ENCODE assay signal across 7 mouse cellular contexts in genomic region chr17:27513279-27513915, GRCm38 (mm10). TPM values are rescaled to one million over a fixed set of nuclear protein-coding genes. Genes with fewer than 3 reads are reported as not detected.
DNase-seq lines count a peak whose midpoint lies in the region; ATAC-seq lines count a peak whose summit lies in the region.

No protein-coding gene starts in this region.

- peak overlapping the region; percentile 57 for H3K4me3 ChIP-seq in neural tube, embryonic 11.5 days (ENCODE audit: low read depth, low read length)
- H3K4me3 ChIP-seq in hindbrain, embryonic 15.5 days = peak overlapping the region; percentile 61
- peak overlapping the region; percentile 69 for H3K4me3 ChIP-seq in neural tube, embryonic 12.5 days

- no peaks in the 10 kb centered on the region for H3K9me3 ChIP-seq in neural tube, embryonic 11.5 days (ENCODE audit: control insufficient read depth, low read length)
- H3K9me3 ChIP-seq in hindbrain, embryonic 15.5 days = no peaks in the 10 kb centered on the region
- H3K9me3 ChIP-seq in neural tube, embryonic 12.5 days = no peaks in the 10 kb centered on the region

- no peak for DNase-seq in neural tube, embryonic 11.5 days (ENCODE audit: low spot score)
- DNase-seq in neural tube, embryonic 10.5 days (ENCODE audit: extremely low spot score, low spot score) = no peak
- peak; percentile 76 to 85 for DNase-seq in cerebellum, postnatal 36 days
- DNase-seq in spleen, postnatal 14 days (ENCODE audit: low spot score in 2 of 2) = no peak

- no peak overlapping the region for H3K27ac ChIP-seq in neural tube, embryonic 11.5 days (ENCODE audit: low read depth, low read length)
- peak overlapping the region; percentile 68 for H3K27ac ChIP-seq in hindbrain, embryonic 15.5 days (replicated peaks)
- no peak overlapping the region for H3K27ac ChIP-seq in neural tube, embryonic 12.5 days

- no peak for ATAC-seq in neural tube, embryonic 11.5 days (ENCODE audit: insufficient read depth, low FRiP score, low TSS enrichment)
- peak; percentile 19; the same call in 1 of the 2 replicates for ATAC-seq in hindbrain, embryonic 15.5 days (ENCODE audit: low FRiP score, low read depth)
- no peak for ATAC-seq in neural tube, embryonic 12.5 days (ENCODE audit: low FRiP score, low read depth)
- no peak for ATAC-seq in erythroblast, adult 5-6 weeks (replicated peaks; ENCODE audit: low FRiP score, poor library complexity, severe bottlenecking)

- H3K27me3 ChIP-seq in neural tube, embryonic 11.5 days (ENCODE audit: control insufficient read depth, insufficient read depth, low read length) = peaks cover 54% of the 10 kb centered on the region
- H3K27me3 ChIP-seq in hindbrain, embryonic 15.5 days = peaks cover 16% of the 10 kb centered on the region; the same call in 1 of the 2 replicates
- H3K27me3 ChIP-seq in neural tube, embryonic 12.5 days (replicated peaks) = peaks cover 68% of the 10 kb centered on the region

- peaks cover 9% of the 10 kb centered on the region for H3K4me1 ChIP-seq in neural tube, embryonic 11.5 days (ENCODE audit: control insufficient read depth, insufficient read depth, low read length)
- peaks cover 52% of the 10 kb centered on the region for H3K4me1 ChIP-seq in hindbrain, embryonic 15.5 days (replicated peaks)
- peaks cover 30% of the 10 kb centered on the region for H3K4me1 ChIP-seq in neural tube, embryonic 12.5 days

- WGBS in neural tube, embryonic 11.5 days = 1% methylated on average over 45 of the region's 66 CpGs
- 1% methylated on average over 44 of the region's 66 CpGs for WGBS in hindbrain, embryonic 15.5 days
- 3% methylated on average over 37 of the region's 66 CpGs for WGBS in neural tube, embryonic 12.5 days

- H3K4me2 ChIP-seq in neural tube, embryonic 11.5 days (ENCODE audit: low read depth) = peak overlapping the region; percentile 97
- H3K4me2 ChIP-seq in hindbrain, embryonic 15.5 days = peak overlapping the region; percentile 93
- H3K4me2 ChIP-seq in neural tube, embryonic 12.5 days (replicated peaks) = peak overlapping the region; percentile 97

- no peaks in the 10 kb centered on the region for H3K36me3 ChIP-seq in neural tube, embryonic 11.5 days (ENCODE audit: control insufficient read depth, insufficient read depth, low read length)
- no peaks in the 10 kb centered on the region for H3K36me3 ChIP-seq in hindbrain, embryonic 15.5 days
- no peaks in the 10 kb centered on the region for H3K36me3 ChIP-seq in neural tube, embryonic 12.5 days

- peak overlapping the region; percentile 69 for H3K9ac ChIP-seq in neural tube, embryonic 11.5 days (ENCODE audit: low read length)
- peak overlapping the region; percentile 81 for H3K9ac ChIP-seq in hindbrain, embryonic 15.5 days
- H3K9ac ChIP-seq in neural tube, embryonic 12.5 days = peak overlapping the region; percentile 79

RNA-seq across cellular contexts. Expression of gene Grm4, which starts 7.8 kb away (rescaled TPM):
- 1.8 and 2.5 TPM in 2 replicates for polyA plus RNA-seq in neural tube, embryonic 11.5 days (2014; fragmentation: Nextera tagmentation; extraction: Ambion mirVana)
- 8.7 TPM in 2 replicates for polyA plus RNA-seq in hindbrain, embryonic 15.5 days (2015; fragmentation: Nextera tagmentation; extraction: Ambion mirVana)
- polyA plus RNA-seq in neural tube, embryonic 12.5 days (2016; fragmentation: Nextera tagmentation; extraction: Ambion mirVana) = 2.7 and 3.4 TPM in 2 replicates
- not detected in 2 replicates for total RNA-seq in erythroblast, adult 5-6 weeks (2015; ENCODE audit: low replicate concordance)
- not detected in 2 replicates for total RNA-seq in erythroblast, adult 5-6 weeks (2017; ENCODE audit: low replicate concordance)

RNA-seq across cellular contexts. Expression of gene Hmga1, which starts 42.9 kb away (rescaled TPM):
- polyA plus RNA-seq in neural tube, embryonic 11.5 days (2014; fragmentation: Nextera tagmentation; extraction: Ambion mirVana) = 425 and 456 TPM in 2 replicates
- 134 and 149 TPM in 2 replicates for polyA plus RNA-seq in hindbrain, embryonic 15.5 days (2015; fragmentation: Nextera tagmentation; extraction: Ambion mirVana)
- 196 and 214 TPM in 2 replicates for polyA plus RNA-seq in neural tube, embryonic 12.5 days (2016; fragmentation: Nextera tagmentation; extraction: Ambion mirVana)
- total RNA-seq in erythroblast, adult 5-6 weeks (2015; ENCODE audit: low replicate concordance) = 63.4 and 75.7 TPM in 2 replicates
- total RNA-seq in erythroblast, adult 5-6 weeks (2017; ENCODE audit: low replicate concordance) = 14.4 and 29.6 TPM in 2 replicates

RNA-seq across cellular contexts. Expression of gene AI413582, which starts 52.2 kb away (rescaled TPM):
- 19.3 and 24.4 TPM in 2 replicates for polyA plus RNA-seq in neural tube, embryonic 11.5 days (2014; fragmentation: Nextera tagmentation; extraction: Ambion mirVana)
- polyA plus RNA-seq in hindbrain, embryonic 15.5 days (2015; fragmentation: Nextera tagmentation; extraction: Ambion mirVana) = 67.4 and 71.9 TPM in 2 replicates
- polyA plus RNA-seq in neural tube, embryonic 12.5 days (2016; fragmentation: Nextera tagmentation; extraction: Ambion mirVana) = 25.0 and 30.9 TPM in 2 replicates
- 14.0 and 15.4 TPM in 2 replicates for total RNA-seq in erythroblast, adult 5-6 weeks (2015; ENCODE audit: low replicate concordance)
- total RNA-seq in erythroblast, adult 5-6 weeks (2017; ENCODE audit: low replicate concordance) = 4.5 and 5.9 TPM in 2 replicates

Comparison
In these comparisons a context has a peak if more than half of its experiments do, and no peak if none do; other contexts are left out.
1. DNase-seq: peak in cerebellum, postnatal 36 days (2 of 2); none in neural tube, embryonic 11.5 days (single experiment), neural tube, embryonic 10.5 days (single experiment) and spleen, postnatal 14 days (0 of 2).
2. Peak in every context shown above with its lines, with median percentiles within 50 percentile points of each other: H3K4me2 ChIP-seq, H3K4me3 ChIP-seq and H3K9ac ChIP-seq.